Mouse (Mus musculus) G1E (cell line): Measurements from ENCODE around the gene Igfbp3.

ENCODE experiments used
- CTCF ChIP-seq: IDR thresholded peaks from 2 replicates; pipeline ENCODE4 v1.5.1; 2012; ENCODE audit warnings: low read depth, low read length, inconsistent platforms, mixed read lengths
- GATA1 ChIP-seq: IDR thresholded peaks from 2 replicates; pipeline ENCODE4 v1.6.1; 2012; ENCODE audit warnings: borderline replicate concordance, low read length, inconsistent platforms, mixed read lengths
- GATA2 ChIP-seq: IDR thresholded peaks from 2 replicates; pipeline ENCODE4 v1.6.1; 2012; ENCODE audit warnings: low read depth, low read length, inconsistent platforms, borderline replicate concordance
- POLR2AphosphoS5 ChIP-seq: IDR thresholded peaks from 2 replicates; pipeline ENCODE4 v1.6.1; 2012; ENCODE audit warnings: low read depth, low read length, inconsistent platforms; ENCODE audit not compliant: insufficient replicate concordance
- TAL1 ChIP-seq: conservative IDR thresholded peaks from 2 replicates; pipeline ENCODE4 v1.6.1; 2012; ENCODE audit warnings: low read depth, low read length, inconsistent platforms, mixed read lengths

GRCm38 (mm10) chr11:7212126-7212798 lies 1.5 kb downstream of the Igfbp3 start:
- TF ChIP-seq CTCF: no peak
- TF ChIP-seq GATA1: no peak
- TF ChIP-seq TAL1: no peak
- TF ChIP-seq POLR2AphosphoS5: no peak
- TF ChIP-seq GATA2: no peak
